In genomic region chr17:14672402-14672801, GRCm38 (mm10) we compare ENCODE assay signal across 7 mouse cellular contexts. TPM values are rescaled to one million over a fixed set of nuclear protein-coding genes. Genes with fewer than 3 reads are reported as not detected.
A peak's percentile ranks its signal among the peaks of the same experiment; 100 is the strongest.
DNase-seq lines count a peak whose midpoint lies in the region.

No protein-coding gene starts in this region.

- intact Hi-C loops in left cerebral cortex, postnatal 36 days (cut with DNase I), result no loop called here
- intact Hi-C loops in left cerebral cortex, postnatal 14 days (cut with DNase I), result no loop called here

- DNase-seq in left cerebral cortex, adult 11 months (ENCODE audit: low spot score), result peak; percentile 30
- DNase-seq in left cerebral cortex, postnatal 36 days (ENCODE audit: low spot score in 2 of 2), result no peak
- DNase-seq in adrenal gland, postnatal 14 days, result peak; percentile 75
- DNase-seq in gastrocnemius, adult 8-10 months (ENCODE audit: low spot score in 2 of 2), result peak; percentile 72 to 75
- DNase-seq in left cerebral cortex, postnatal 14 days (ENCODE audit: low spot score in 2 of 2), result peak; percentile 30
- no peak for DNase-seq in spleen, postnatal 10 days (ENCODE audit: low spot score in 2 of 2)
- no peak for DNase-seq in thymus, postnatal 4 days

RNA-seq across cellular contexts. Expression of gene Thbs2, which starts 21.6 kb away (rescaled TPM):
- 1 to 10 TPM; 4.6 to 4.8 TPM for total RNA-seq in left cerebral cortex, postnatal 36 days (2021)
- 6.4 and 10.5 TPM in 2 replicates for total RNA-seq in adrenal gland, postnatal 14 days (2021)
- 10 to 100 TPM in 2 of 4 experiments, 1 to 10 TPM in 2; 4.0 to 11.3 (median 7.7) TPM for total RNA-seq in gastrocnemius, adult 8-10 months (2022)
- 1 to 10 TPM; 6.8 to 8.7 TPM for total RNA-seq in left cerebral cortex, postnatal 14 days (2021)

Comparison
In these comparisons a context has a peak if more than half of its experiments do, and no peak if none do; other contexts are left out.
1. DNase-seq: peak in left cerebral cortex, adult 11 months (single experiment), adrenal gland, postnatal 14 days (single experiment), gastrocnemius, adult 8-10 months (2 of 2) and left cerebral cortex, postnatal 14 days (2 of 2); none in left cerebral cortex, postnatal 36 days (0 of 2), spleen, postnatal 10 days (0 of 2) and thymus, postnatal 4 days (single experiment).